Mouse (Mus musculus) liver, postnatal 0 days (tissue): ENCODE measurements around the gene Ms4a4d. TPM values are rescaled to one million over a fixed set of nuclear protein-coding genes. Genes with fewer than 3 reads are reported as not detected.
"Not testable (repeated sequence)": the region's sequence is repeated elsewhere in the genome, so short reads cannot be mapped to it uniquely, and the experiment has no call there.

Experiments
- ATAC-seq: fragments of 200-750 bp; cut with Nextera tagmentation; 2 replicates; pipeline ENCODE4 v1.8.0; 2017; ENCODE audit warnings: mild to moderate bottlenecking, moderate library complexity
- DNase-seq: peaks from one replicate; pipeline ENCODE4 v3.0.0-alpha.2; 2016
- H3K27ac ChIP-seq: fragments of 300-500 bp; sonication (generic); 2 replicates; pipeline ENCODE4 v1.5.1; 2014; ENCODE audit warnings: antibody characterized with exemption, moderate library complexity, mild to moderate bottlenecking, low read depth
- H3K27me3 ChIP-seq: fragments of 300-500 bp; sonication (generic); 2 replicates; pipeline ENCODE4 v1.6.1; 2014; ENCODE audit warnings: low read length, control low read depth, mixed read lengths; ENCODE audit not compliant: insufficient read depth
- H3K36me3 ChIP-seq: fragments of 300-500 bp; sonication (generic); replicated peaks from 2 replicates; pipeline ENCODE4 v1.6.1; 2014; ENCODE audit warnings: mild to moderate bottlenecking, control low read depth, low read length, moderate library complexity, mixed read lengths; ENCODE audit not compliant: insufficient read depth
- H3K4me1 ChIP-seq: fragments of 300-500 bp; sonication (generic); 2 replicates; pipeline ENCODE4 v1.6.1; 2014; ENCODE audit warnings: antibody characterized with exemption, mild to moderate bottlenecking, control low read depth; ENCODE audit not compliant: insufficient read depth
- H3K4me2 ChIP-seq: fragments of 300-500 bp; sonication (generic); 2 replicates; pipeline ENCODE4 v1.6.1; 2014; ENCODE audit warnings: low read depth, mild to moderate bottlenecking, low read length, moderate library complexity, mixed read lengths
- H3K4me3 ChIP-seq: fragments of 300-500 bp; sonication (generic); 2 replicates; pipeline ENCODE4 v1.5.1; 2014; ENCODE audit warnings: low read depth, low read length
- H3K9ac ChIP-seq: fragments of 300-500 bp; sonication (generic); replicated peaks from 2 replicates; pipeline ENCODE4 v1.6.1; 2014; ENCODE audit warnings: mild to moderate bottlenecking, moderate library complexity
- H3K9me3 ChIP-seq: fragments of 300-500 bp; sonication (generic); 2 replicates; pipeline ENCODE4 v1.6.1; 2016; ENCODE audit warnings: mild to moderate bottlenecking, control low read depth, low read length, mixed read lengths
- CTCF ChIP-seq: sonication (generic); IDR thresholded peaks from 2 replicates; pipeline ENCODE4 v1.5.1; 2016; ENCODE audit warnings: antibody characterized with exemption, low read depth
- EP300 ChIP-seq: IDR thresholded peaks from 2 replicates; pipeline ENCODE4 v1.6.1; 2016; ENCODE audit warnings: antibody characterized with exemption, low read depth, mild to moderate bottlenecking
- WGBS: fragments of 180-500 bp; shearing (Covaris S2); extraction: QIAGEN DNeasy Blood & Tissue Kit; methylation state at CpG from one replicate; pipeline ENCODE4 v1.1.7; 2014; ENCODE audit not compliant: insufficient replicate concordance; 5-methylcytosine and 5-hydroxymethylcytosine counted together
- polyA plus RNA-seq: library from polyadenylated mRNA; unstranded; fragments of >200 nt; fragmentation: Nextera tagmentation; extraction: Ambion mirVana; gene quantifications from 2 replicates; pipeline ENCODE4 v1.2.1, GENCODE M21; 2015

Ms4a4d gene
- polyA plus RNA-seq, 1 experiment from 2014 or later, result 1.5 TPM

GRCm38 (mm10) chr19:11500796-11501195 lies 35.8 kb upstream of the Ms4a4d start:
- no peak for ATAC-seq
- WGBS, result 84% methylated on average over 1 of the region's 1 CpGs
- no peaks in the 10 kb centered on the region for H3K4me1 ChIP-seq
- no peak for TF ChIP-seq CTCF
- TF ChIP-seq EP300, result no peak
- H3K36me3 ChIP-seq, result no peaks in the 10 kb centered on the region
- H3K9me3 ChIP-seq, result no peaks in the 10 kb centered on the region
- H3K4me3 ChIP-seq, result no peak overlapping the region
- no peaks in the 10 kb centered on the region for H3K27me3 ChIP-seq
- no peak overlapping the region for H3K27ac ChIP-seq
- H3K9ac ChIP-seq, result no peak overlapping the region
- DNase-seq, result no peak
- no peak overlapping the region for H3K4me2 ChIP-seq

- no peak for DNase-seq
- WGBS, result 76% methylated on average over 4 of the region's 4 CpGs
Observed at GRCm38 (mm10) chr19:11501326-11501725, 35.3 kb upstream of the Ms4a4d start.

GRCm38 (mm10) chr19:11504857-11505256 lies 31.7 kb upstream of the Ms4a4d start:
- DNase-seq (no peak), ATAC-seq (no peak)
- no peaks in the 10 kb centered on the region for H3K27me3 ChIP-seq

More at GRCm38 (mm10) chr19:11501326-11501725, 35.3 kb upstream of the Ms4a4d start:
- no peak for ATAC-seq
- no peak overlapping the region for H3K9ac ChIP-seq
- no peak for TF ChIP-seq EP300
- TF ChIP-seq CTCF, result no peak
- no peaks in the 10 kb centered on the region for H3K36me3 ChIP-seq
- H3K9me3 ChIP-seq, result no peaks in the 10 kb centered on the region
- H3K4me1 ChIP-seq, result no peaks in the 10 kb centered on the region
- no peaks in the 10 kb centered on the region for H3K27me3 ChIP-seq
- no peak overlapping the region for H3K4me3 ChIP-seq
- H3K4me2 ChIP-seq, result no peak overlapping the region
- H3K27ac ChIP-seq, result no peak overlapping the region

GRCm38 (mm10) chr19:11513458-11513857 lies 23.1 kb upstream of the Ms4a4d start:
- H3K27me3 ChIP-seq, result no peaks in the 10 kb centered on the region
- peak; percentile 41; the same call in 1 of the 2 replicates for ATAC-seq
- peaks cover 13% of the 10 kb centered on the region for H3K4me1 ChIP-seq
- H3K9ac ChIP-seq, result no peak overlapping the region
- no peak overlapping the region for H3K4me2 ChIP-seq
- no peak for DNase-seq
- TF ChIP-seq EP300 (0 out of 2 replicates have a peak, but pooled peaks have one; percentile 21), CTCF (no peak)
- no peaks in the 10 kb centered on the region for H3K36me3 ChIP-seq
- no peaks in the 10 kb centered on the region for H3K9me3 ChIP-seq
- 36% methylated on average over 1 of the region's 1 CpGs for WGBS
- H3K4me3 ChIP-seq, result no peak overlapping the region
- no peak overlapping the region for H3K27ac ChIP-seq

More at GRCm38 (mm10) chr19:11504857-11505256, 31.7 kb upstream of the Ms4a4d start:
- Histone ChIP-seq H3K9ac (no peak overlapping the region), H3K4me1 (no peaks in the 10 kb centered on the region), H3K36me3 (no peaks in the 10 kb centered on the region), H3K9me3 (no peaks in the 10 kb centered on the region), H3K4me2 (no peak overlapping the region), H3K4me3 (no peak overlapping the region), H3K27ac (no peak overlapping the region)
- WGBS, result 79% methylated on average over 1 of the region's 1 CpGs
- TF ChIP-seq CTCF (no peak), EP300 (no peak)

- no peaks in the 10 kb centered on the region for H3K36me3 ChIP-seq
- no peak within 1 kb of the TSS for H3K4me3 ChIP-seq
- no peak for DNase-seq
- H3K9me3 ChIP-seq, result no peaks in the 10 kb centered on the region
- H3K27me3 ChIP-seq, result no peaks in the 10 kb centered on the region
- ATAC-seq, result no peak
- peaks cover 13% of the 10 kb centered on the region for H3K4me1 ChIP-seq
- H3K4me2 ChIP-seq, result no peak within 1 kb of the TSS
- H3K27ac ChIP-seq, result no peak within 1 kb of the TSS
- no peak for TF ChIP-seq CTCF
- H3K9ac ChIP-seq, result no peak within 1 kb of the TSS
Observed at GRCm38 (mm10) chr19:11516246-11516645, 20.4 kb upstream of the Ms4a4d start, which contains the start of gene Ms4a6b. Gene Ms4a6b (plus strand): TSS chr19:11516512.

GRCm38 (mm10) chr19:11516845-11517244 lies 19.8 kb upstream of the Ms4a4d start:
- Histone ChIP-seq H3K4me3 (no peak overlapping the region), H3K27ac (no peak overlapping the region), H3K9me3 (no peaks in the 10 kb centered on the region), H3K36me3 (no peaks in the 10 kb centered on the region), H3K27me3 (no peaks in the 10 kb centered on the region), H3K4me2 (no peak overlapping the region), H3K9ac (no peak overlapping the region), H3K4me1 (peaks cover 13% of the 10 kb centered on the region)
- 41% methylated on average over 4 of the region's 4 CpGs for WGBS
- no peak for TF ChIP-seq CTCF
- no peak for TF ChIP-seq EP300
- ATAC-seq (no peak), DNase-seq (no peak)

GRCm38 (mm10) chr19:11517373-11517772 lies 19.2 kb upstream of the Ms4a4d start:
- not testable (repeated sequence) for H3K4me3 ChIP-seq, H3K4me2 ChIP-seq, H3K27ac ChIP-seq, H3K36me3 ChIP-seq, H3K27me3 ChIP-seq, DNase-seq, H3K9me3 ChIP-seq, H3K9ac ChIP-seq
- H3K4me1 ChIP-seq, result peaks cover 13% of the 10 kb centered on the region
- WGBS, result 0% methylated on average over 1 of the region's 1 CpGs
- ATAC-seq, result 0 out of 2 replicates have a peak, but pooled peaks have one; percentile 21

- 33% methylated on average over 2 of the region's 2 CpGs for whole genome bisulfite sequencing
- H3K9ac ChIP-seq, ATAC-seq, DNase-seq, H3K4me3 ChIP-seq, H3K9me3 ChIP-seq, H3K27me3 ChIP-seq, H3K36me3 ChIP-seq: not testable (repeated sequence)
- Histone ChIP-seq H3K4me2 (0 out of 2 replicates have a peak overlapping the region, but pooled peaks have one; percentile 1), H3K4me1 (peaks cover 13% of the 10 kb centered on the region), H3K27ac (0 out of 2 replicates have a peak overlapping the region, but pooled peaks have one; percentile 8)
Observed at GRCm38 (mm10) chr19:11518356-11518755, 18.2 kb upstream of the Ms4a4d start.
